Mouse (Mus musculus): Measurements from ENCODE around the gene Scgb1c1. TPM values are rescaled to one million over a fixed set of nuclear protein-coding genes. Genes with fewer than 3 reads are reported as not detected.

Scgb1c1 gene
- polyA plus RNA-seq, 1 experiment from 2014 or later = not detected

DNA sequence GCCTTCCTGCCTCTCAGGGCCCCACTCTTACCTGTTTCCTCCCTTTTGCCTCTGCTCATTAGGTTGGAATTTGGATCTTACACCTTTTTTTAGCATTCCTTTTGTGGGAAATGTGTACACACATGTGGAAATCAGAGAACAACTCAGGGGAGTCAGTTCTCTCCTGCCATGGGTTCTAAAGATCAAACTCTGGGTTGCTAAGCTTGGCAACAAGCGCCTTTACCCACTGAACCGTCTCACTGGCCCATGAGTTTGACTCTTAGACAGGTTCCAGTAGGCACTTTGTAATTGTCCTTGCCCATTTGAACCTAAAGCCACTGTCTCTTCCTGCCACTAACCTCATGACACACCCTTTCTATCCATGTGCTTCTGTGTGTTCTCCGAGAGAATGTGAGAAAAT lies 49.3 kb downstream of the Scgb1c1 start:
- no peak overlapping the region for H3K9ac ChIP-seq
- H3K4me2 ChIP-seq = no peak overlapping the region
- no peaks in the 10 kb centered on the region for H3K9me3 ChIP-seq
- WGBS = 94% methylated on average over 3 of the region's 3 CpGs
- ATAC-seq (ENCODE audit: low FRiP score) = no peak
- no peak overlapping the region for H3K4me3 ChIP-seq (replicated peaks)
- H3K4me1 ChIP-seq = no peaks in the 10 kb centered on the region
- H3K27ac ChIP-seq = no peak overlapping the region
- H3K36me3 ChIP-seq (replicated peaks) = peaks cover 80% of the 10 kb centered on the region
- H3K27me3 ChIP-seq = no peaks in the 10 kb centered on the region

Other genes with a start within 250 kb of the Scgb1c1 start
- gene Olfr46, start 244.3 kb upstream of the Scgb1c1 start, polyA plus RNA-seq (2016; fragmentation: Nextera tagmentation; extraction: Ambion mirVana) = not detected in 2 replicates
- gene Olfr61, start 216.6 kb upstream of the Scgb1c1 start, polyA plus RNA-seq (2016; fragmentation: Nextera tagmentation; extraction: Ambion mirVana) = not detected in 2 replicates
- gene Olfr53, start 199.1 kb upstream of the Scgb1c1 start, polyA plus RNA-seq (2016; fragmentation: Nextera tagmentation; extraction: Ambion mirVana) = not detected in 2 replicates
- gene Olfr539, start 185.6 kb upstream of the Scgb1c1 start, polyA plus RNA-seq (2016; fragmentation: Nextera tagmentation; extraction: Ambion mirVana) = not detected in 2 replicates
- gene Olfr45, start 163.6 kb upstream of the Scgb1c1 start, polyA plus RNA-seq (2016; fragmentation: Nextera tagmentation; extraction: Ambion mirVana) = not detected in 2 replicates
- gene Olfr541, start 148.3 kb upstream of the Scgb1c1 start, polyA plus RNA-seq (2016; fragmentation: Nextera tagmentation; extraction: Ambion mirVana) = not detected in 2 replicates
- not detected in 2 replicates for gene Cyp2e1, start 81.8 kb upstream of the Scgb1c1 start, polyA plus RNA-seq (2016; fragmentation: Nextera tagmentation; extraction: Ambion mirVana)
- gene Syce1, start 57.7 kb upstream of the Scgb1c1 start, polyA plus RNA-seq (2016; fragmentation: Nextera tagmentation; extraction: Ambion mirVana) = 0.13 and 0.31 TPM in 2 replicates
- 7.0 and 7.4 TPM in 2 replicates for gene Zfp941, start 23.4 kb upstream of the Scgb1c1 start, polyA plus RNA-seq (2016; fragmentation: Nextera tagmentation; extraction: Ambion mirVana)
- not detected in 2 replicates for gene Urah, start 10.5 kb upstream of the Scgb1c1 start, polyA plus RNA-seq (2016; fragmentation: Nextera tagmentation; extraction: Ambion mirVana)
- 0.13 TPM in 1 of 2 replicates, not detected in the other for gene Odf3, start 2.3 kb downstream of the Scgb1c1 start, polyA plus RNA-seq (2016; fragmentation: Nextera tagmentation; extraction: Ambion mirVana)
- not detected in 2 replicates for gene Gm45785, start 10.8 kb downstream of the Scgb1c1 start, polyA plus RNA-seq (2016; fragmentation: Nextera tagmentation; extraction: Ambion mirVana)
- gene Ric8a, start 11.4 kb downstream of the Scgb1c1 start, polyA plus RNA-seq (2016; fragmentation: Nextera tagmentation; extraction: Ambion mirVana) = 60.3 and 65.6 TPM in 2 replicates
- gene Bet1l, start 12.0 kb downstream of the Scgb1c1 start, polyA plus RNA-seq (2016; fragmentation: Nextera tagmentation; extraction: Ambion mirVana) = 27.6 and 27.8 TPM in 2 replicates
- 307 and 318 TPM in 2 replicates for gene Psmd13, start 36.4 kb downstream of the Scgb1c1 start, polyA plus RNA-seq (2016; fragmentation: Nextera tagmentation; extraction: Ambion mirVana)
- 24.7 and 26.1 TPM in 2 replicates for gene Sirt3, start 36.8 kb downstream of the Scgb1c1 start, polyA plus RNA-seq (2016; fragmentation: Nextera tagmentation; extraction: Ambion mirVana)
- gene Cox8b, start 54.9 kb downstream of the Scgb1c1 start, polyA plus RNA-seq (2016; fragmentation: Nextera tagmentation; extraction: Ambion mirVana) = not detected in 2 replicates
- 0.13 and 0.17 TPM in 2 replicates for gene Nlrp6, start 75.4 kb downstream of the Scgb1c1 start, polyA plus RNA-seq (2016; fragmentation: Nextera tagmentation; extraction: Ambion mirVana)
- 12.7 and 12.9 TPM in 2 replicates for gene Pgghg, start 95.8 kb downstream of the Scgb1c1 start, polyA plus RNA-seq (2016; fragmentation: Nextera tagmentation; extraction: Ambion mirVana)
- gene Ifitm5, start 104.7 kb downstream of the Scgb1c1 start, polyA plus RNA-seq (2016; fragmentation: Nextera tagmentation; extraction: Ambion mirVana) = 0.78 and 1.4 TPM in 2 replicates
- not detected in 2 replicates for gene Gm45717, start 110.4 kb downstream of the Scgb1c1 start, polyA plus RNA-seq (2016; fragmentation: Nextera tagmentation; extraction: Ambion mirVana)
- 178 and 217 TPM in 2 replicates for gene Ifitm2, start 110.4 kb downstream of the Scgb1c1 start, polyA plus RNA-seq (2016; fragmentation: Nextera tagmentation; extraction: Ambion mirVana)
- gene Ifitm1, start 121.7 kb downstream of the Scgb1c1 start, polyA plus RNA-seq (2016; fragmentation: Nextera tagmentation; extraction: Ambion mirVana) = 5.8 and 6.2 TPM in 2 replicates
- gene Ifitm3, start 165.2 kb downstream of the Scgb1c1 start, polyA plus RNA-seq (2016; fragmentation: Nextera tagmentation; extraction: Ambion mirVana) = 11.6 and 13.0 TPM in 2 replicates
- not detected in 2 replicates for gene Ifitm6, start 172.4 kb downstream of the Scgb1c1 start, polyA plus RNA-seq (2016; fragmentation: Nextera tagmentation; extraction: Ambion mirVana)
- gene Gm17387, start 183.6 kb downstream of the Scgb1c1 start, polyA plus RNA-seq (2016; fragmentation: Nextera tagmentation; extraction: Ambion mirVana) = not detected in 2 replicates
- 40.7 and 43.6 TPM in 2 replicates for gene B4galnt4, start 215.6 kb downstream of the Scgb1c1 start, polyA plus RNA-seq (2016; fragmentation: Nextera tagmentation; extraction: Ambion mirVana)
- gene Pkp3, start 232.7 kb downstream of the Scgb1c1 start, polyA plus RNA-seq (2016; fragmentation: Nextera tagmentation; extraction: Ambion mirVana) = 1.3 and 1.5 TPM in 2 replicates